Mouse (Mus musculus): Measurements from ENCODE around the gene Olfr352. TPM values are rescaled to one million over a fixed set of nuclear protein-coding genes. Genes with fewer than 3 reads are reported as not detected.

The Olfr352 gene
- polyA plus RNA-seq (2015; fragmentation: Nextera tagmentation; extraction: Ambion mirVana), result not detected in 2 replicates

GRCm38 (mm10) chr2:36868160-36868559 lies at the start of gene Olfr352:
Gene Olfr352 (plus strand): TSS chr2:36868460.
- no peak for ATAC-seq (ENCODE audit: low FRiP score, low read depth)
- Histone ChIP-seq H3K4me3 (no peak within 1 kb of the TSS), H3K9me3 (peaks cover 18% of the 10 kb centered on the region; the same call in 1 of the 2 replicates), H3K4me1 (no peaks in the 10 kb centered on the region), H3K27me3 (no peaks in the 10 kb centered on the region), H3K36me3 (no peaks in the 10 kb centered on the region), H3K27ac (no peak within 1 kb of the TSS), H3K4me2 (replicated peaks) (no peak within 1 kb of the TSS), H3K9ac (no peak within 1 kb of the TSS)
- WGBS, result 74% methylated on average over 1 of the region's 1 CpGs

- no peak within 1 kb of the TSS for H3K4me2 ChIP-seq (replicated peaks)
- no peaks in the 10 kb centered on the region for H3K36me3 ChIP-seq
- no peaks in the 10 kb centered on the region for H3K27me3 ChIP-seq
- H3K4me1 ChIP-seq, result no peaks in the 10 kb centered on the region
- no peak for ATAC-seq (ENCODE audit: low FRiP score, low read depth)
- H3K27ac ChIP-seq, result no peak within 1 kb of the TSS
- H3K4me3 ChIP-seq, result no peak within 1 kb of the TSS
- 80% methylated on average over 1 of the region's 1 CpGs for WGBS
- H3K9me3 ChIP-seq, result peaks cover 17% of the 10 kb centered on the region; the same call in 1 of the 2 replicates
- no peak within 1 kb of the TSS for H3K9ac ChIP-seq
Measured at GRCm38 (mm10) chr2:36846010-36846409, 22.2 kb upstream of the Olfr352 start, which contains the start of gene Olfr350. Gene Olfr350 (plus strand): TSS chr2:36846310.

- Histone ChIP-seq H3K9ac (no peak within 1 kb of the TSS), H3K27me3 (no peaks in the 10 kb centered on the region), H3K4me3 (no peak within 1 kb of the TSS), H3K27ac (no peak within 1 kb of the TSS), H3K9me3 (0 out of 2 replicates have a peak, but pooled peaks cover 12% of the 10 kb centered on the region), H3K4me2 (replicated peaks) (no peak within 1 kb of the TSS), H3K36me3 (no peaks in the 10 kb centered on the region), H3K4me1 (no peaks in the 10 kb centered on the region)
- no peak for ATAC-seq (ENCODE audit: low FRiP score, low read depth)
- WGBS, result 82% methylated on average over 1 of the region's 1 CpGs
Measured at GRCm38 (mm10) chr2:36862560-36862959, 5.7 kb upstream of the Olfr352 start, which contains the start of gene Olfr351. Gene Olfr351 (minus strand): TSS chr2:36862660.

GRCm38 (mm10) chr2:36892836-36893235 lies 24.6 kb downstream of the Olfr352 start, which contains the start of gene Olfr353:
Gene Olfr353 (minus strand): TSS chr2:36892936.
- H3K9me3 ChIP-seq, result peaks cover 22% of the 10 kb centered on the region; the same call in 1 of the 2 replicates
- H3K27ac ChIP-seq, result no peak within 1 kb of the TSS
- no peak within 1 kb of the TSS for H3K9ac ChIP-seq
- no peak within 1 kb of the TSS for H3K4me3 ChIP-seq
- no peaks in the 10 kb centered on the region for H3K36me3 ChIP-seq
- H3K4me2 ChIP-seq (replicated peaks), result no peak within 1 kb of the TSS
- H3K27me3 ChIP-seq, result no peaks in the 10 kb centered on the region
- H3K4me1 ChIP-seq, result no peaks in the 10 kb centered on the region
- no peak for ATAC-seq (ENCODE audit: low FRiP score, low read depth)

- Histone ChIP-seq H3K4me1 (no peaks in the 10 kb centered on the region), H3K9ac (no peak overlapping the region), H3K9me3 (peaks cover 27% of the 10 kb centered on the region; the same call in 1 of the 2 replicates), H3K4me3 (no peak overlapping the region), H3K27me3 (no peaks in the 10 kb centered on the region), H3K36me3 (no peaks in the 10 kb centered on the region), H3K27ac (no peak overlapping the region), H3K4me2 (replicated peaks) (no peak overlapping the region)
- ATAC-seq (ENCODE audit: low FRiP score, low read depth), result no peak
Measured at GRCm38 (mm10) chr2:36897114-36897513, 28.9 kb downstream of the Olfr352 start.

- H3K36me3 ChIP-seq, result no peaks in the 10 kb centered on the region
- no peaks in the 10 kb centered on the region for H3K4me1 ChIP-seq
- H3K4me3 ChIP-seq, result no peak within 1 kb of the TSS
- no peak within 1 kb of the TSS for H3K4me2 ChIP-seq (replicated peaks)
- H3K27ac ChIP-seq, result no peak within 1 kb of the TSS
- ATAC-seq (ENCODE audit: low FRiP score, low read depth), result no peak
- no peaks in the 10 kb centered on the region for H3K27me3 ChIP-seq
- H3K9ac ChIP-seq, result no peak within 1 kb of the TSS
- H3K9me3 ChIP-seq, result peaks cover 19% of the 10 kb centered on the region; the same call in 1 of the 2 replicates
Measured at GRCm38 (mm10) chr2:36905380-36905779, 37.1 kb downstream of the Olfr352 start, which contains the start of gene Olfr354. Gene Olfr354 (plus strand): TSS chr2:36905680.

Other genes with a start within 250 kb of the Olfr352 start
- gene Olfr345, start 228.4 kb upstream of the Olfr352 start, polyA plus RNA-seq (2015; fragmentation: Nextera tagmentation; extraction: Ambion mirVana), result not detected in 2 replicates
- not detected in 2 replicates for gene Olfr346, start 182.7 kb upstream of the Olfr352 start, polyA plus RNA-seq (2015; fragmentation: Nextera tagmentation; extraction: Ambion mirVana)
- gene Olfr347, start 136.6 kb upstream of the Olfr352 start, polyA plus RNA-seq (2015; fragmentation: Nextera tagmentation; extraction: Ambion mirVana), result not detected in 2 replicates
- gene Olfr348, start 84.2 kb upstream of the Olfr352 start, polyA plus RNA-seq (2015; fragmentation: Nextera tagmentation; extraction: Ambion mirVana), result not detected in 2 replicates
- gene Olfr50, start 77.9 kb upstream of the Olfr352 start, polyA plus RNA-seq (2015; fragmentation: Nextera tagmentation; extraction: Ambion mirVana), result not detected in 2 replicates
- gene Olfr3, start 51.4 kb upstream of the Olfr352 start, polyA plus RNA-seq (2015; fragmentation: Nextera tagmentation; extraction: Ambion mirVana), result not detected in 2 replicates
- not detected in 2 replicates for gene Olfr350, start 22.1 kb upstream of the Olfr352 start, polyA plus RNA-seq (2015; fragmentation: Nextera tagmentation; extraction: Ambion mirVana)
- not detected in 2 replicates for gene Olfr351, start 5.8 kb upstream of the Olfr352 start, polyA plus RNA-seq (2015; fragmentation: Nextera tagmentation; extraction: Ambion mirVana)
- gene Olfr353, start 24.5 kb downstream of the Olfr352 start, polyA plus RNA-seq (2015; fragmentation: Nextera tagmentation; extraction: Ambion mirVana), result not detected in 2 replicates
- not detected in 2 replicates for gene Olfr354, start 37.2 kb downstream of the Olfr352 start, polyA plus RNA-seq (2015; fragmentation: Nextera tagmentation; extraction: Ambion mirVana)
- not detected in 2 replicates for gene Olfr355, start 60.4 kb downstream of the Olfr352 start, polyA plus RNA-seq (2015; fragmentation: Nextera tagmentation; extraction: Ambion mirVana)
- not detected in 2 replicates for gene Olfr356, start 68.7 kb downstream of the Olfr352 start, polyA plus RNA-seq (2015; fragmentation: Nextera tagmentation; extraction: Ambion mirVana)
- gene Olfr357, start 125.4 kb downstream of the Olfr352 start, polyA plus RNA-seq (2015; fragmentation: Nextera tagmentation; extraction: Ambion mirVana), result not detected in 2 replicates
- not detected in 2 replicates for gene Olfr358, start 140.9 kb downstream of the Olfr352 start, polyA plus RNA-seq (2015; fragmentation: Nextera tagmentation; extraction: Ambion mirVana)
- gene Olfr360, start 197.3 kb downstream of the Olfr352 start, polyA plus RNA-seq (2015; fragmentation: Nextera tagmentation; extraction: Ambion mirVana), result not detected in 2 replicates
- gene Olfr361, start 220.8 kb downstream of the Olfr352 start, polyA plus RNA-seq (2015; fragmentation: Nextera tagmentation; extraction: Ambion mirVana), result not detected in 2 replicates
- gene Olfr362, start 249.4 kb downstream of the Olfr352 start, polyA plus RNA-seq (2015; fragmentation: Nextera tagmentation; extraction: Ambion mirVana), result not detected in 2 replicates